Comparison of ENCODE assay signal across 8 mouse cellular contexts in genomic region chr6:31564182-31564531, GRCm38 (mm10). TPM values are rescaled to one million over a fixed set of nuclear protein-coding genes. Genes with fewer than 3 reads are reported as not detected.
A peak's percentile ranks its signal among the peaks of the same experiment; 100 is the strongest.
DNase-seq lines count a peak whose midpoint lies in the region; ATAC-seq lines count a peak whose summit lies in the region.

No protein-coding gene starts in this region.

- peak overlapping the region; percentile 67 for H3K4me3 ChIP-seq in kidney, embryonic 15.5 days (replicated peaks)
- H3K4me3 ChIP-seq in embryonic facial prominence, embryonic 10.5 days, result peak overlapping the region; percentile 63
- peak overlapping the region; percentile 80 for H3K4me3 ChIP-seq in hindbrain, embryonic 13.5 days
- H3K4me3 ChIP-seq in midbrain, embryonic 14.5 days (replicated peaks; ENCODE audit: low read depth, low read length), result peak overlapping the region; percentile 77

- H3K9ac ChIP-seq in kidney, embryonic 15.5 days, result peak overlapping the region; percentile 45
- peak overlapping the region; percentile 91 for H3K9ac ChIP-seq in hindbrain, embryonic 13.5 days
- peak overlapping the region; percentile 87 for H3K9ac ChIP-seq in midbrain, embryonic 14.5 days (replicated peaks; ENCODE audit: low read length)

- peaks cover 28% of the 10 kb centered on the region for H3K4me1 ChIP-seq in kidney, embryonic 15.5 days
- peaks cover 69% of the 10 kb centered on the region for H3K4me1 ChIP-seq in embryonic facial prominence, embryonic 10.5 days
- peaks cover 57% of the 10 kb centered on the region for H3K4me1 ChIP-seq in hindbrain, embryonic 13.5 days (replicated peaks)
- peaks cover 35% of the 10 kb centered on the region for H3K4me1 ChIP-seq in midbrain, embryonic 14.5 days (ENCODE audit: control insufficient read depth, insufficient read depth, low read length)

- no peaks in the 10 kb centered on the region for H3K9me3 ChIP-seq in kidney, embryonic 15.5 days (replicated peaks)
- H3K9me3 ChIP-seq in embryonic facial prominence, embryonic 10.5 days, result no peaks in the 10 kb centered on the region
- no peaks in the 10 kb centered on the region for H3K9me3 ChIP-seq in hindbrain, embryonic 13.5 days
- H3K9me3 ChIP-seq in midbrain, embryonic 14.5 days (ENCODE audit: control insufficient read depth, low read length), result no peaks in the 10 kb centered on the region

- no peak for DNase-seq in kidney, postnatal 4 days
- DNase-seq in embryonic facial prominence, embryonic 10.5 days (ENCODE audit: low spot score), result no peak
- DNase-seq in midbrain, embryonic 14.5 days, result no peak
- no peak for DNase-seq in cerebellum, adult 18-20 months
- DNase-seq in layer of hippocampus, postnatal 36 days, result no peak
- DNase-seq in adipocyte (ENCODE audit: low spot score), result no peak

- H3K36me3 ChIP-seq in kidney, embryonic 15.5 days, result no peaks in the 10 kb centered on the region
- H3K36me3 ChIP-seq in embryonic facial prominence, embryonic 10.5 days (replicated peaks), result no peaks in the 10 kb centered on the region
- no peaks in the 10 kb centered on the region for H3K36me3 ChIP-seq in hindbrain, embryonic 13.5 days
- H3K36me3 ChIP-seq in midbrain, embryonic 14.5 days (ENCODE audit: control insufficient read depth, insufficient read depth, low read length), result no peaks in the 10 kb centered on the region

- H3K4me2 ChIP-seq in kidney, embryonic 15.5 days, result peak overlapping the region; percentile 96
- peak overlapping the region; percentile 88 for H3K4me2 ChIP-seq in hindbrain, embryonic 13.5 days
- H3K4me2 ChIP-seq in midbrain, embryonic 14.5 days (ENCODE audit: low read length), result peak overlapping the region; percentile 91

- under 1% methylated on average over 18 of the region's 18 CpGs for WGBS in kidney, embryonic 15.5 days
- under 1% methylated on average over 18 of the region's 18 CpGs for WGBS in embryonic facial prominence, embryonic 10.5 days
- under 1% methylated on average over 18 of the region's 18 CpGs for WGBS in hindbrain, embryonic 13.5 days
- under 1% methylated on average over 18 of the region's 18 CpGs for WGBS in midbrain, embryonic 14.5 days

- ATAC-seq in kidney, embryonic 15.5 days (replicated peaks; ENCODE audit: low FRiP score), result no peak; the same call in 1 of the 2 replicates
- no peak for ATAC-seq in hindbrain, embryonic 13.5 days (ENCODE audit: low FRiP score)
- peak; percentile 49 for ATAC-seq in midbrain, embryonic 14.5 days (ENCODE audit: low FRiP score, low TSS enrichment)

- H3K27me3 ChIP-seq in kidney, embryonic 15.5 days, result peaks cover 91% of the 10 kb centered on the region
- peaks cover 97% of the 10 kb centered on the region for H3K27me3 ChIP-seq in embryonic facial prominence, embryonic 10.5 days (replicated peaks; ENCODE audit: low read depth, poor library complexity, severe bottlenecking)
- H3K27me3 ChIP-seq in hindbrain, embryonic 13.5 days, result 0 out of 2 replicates have a peak, but pooled peaks cover 7% of the 10 kb centered on the region
- H3K27me3 ChIP-seq in midbrain, embryonic 14.5 days (ENCODE audit: control insufficient read depth, insufficient read depth, low read length), result no peaks in the 10 kb centered on the region

- H3K27ac ChIP-seq in kidney, embryonic 15.5 days, result 0 out of 2 replicates have a peak overlapping the region, but pooled peaks have one; percentile 20
- peak overlapping the region; percentile 84 for H3K27ac ChIP-seq in embryonic facial prominence, embryonic 10.5 days (replicated peaks)
- peak overlapping the region; percentile 75 for H3K27ac ChIP-seq in hindbrain, embryonic 13.5 days
- peak overlapping the region; percentile 66; the same call in 1 of the 2 replicates for H3K27ac ChIP-seq in midbrain, embryonic 14.5 days (replicated peaks; ENCODE audit: low read depth, low read length)

RNA-seq across cellular contexts. Expression of gene Podxl, which starts 0.4 kb away (rescaled TPM):
- 62.1 and 65.3 TPM in 2 replicates for polyA plus RNA-seq in kidney, embryonic 15.5 days (2015; fragmentation: Nextera tagmentation; extraction: Ambion mirVana)
- 16.6 and 18.0 TPM in 2 replicates for polyA plus RNA-seq in embryonic facial prominence, embryonic 10.5 days (2016; fragmentation: Nextera tagmentation; extraction: Ambion mirVana)
- polyA plus RNA-seq in hindbrain, embryonic 13.5 days (2015; fragmentation: Nextera tagmentation; extraction: Ambion mirVana), result 13.4 and 14.1 TPM in 2 replicates
- polyA plus RNA-seq in midbrain, embryonic 14.5 days (2014; fragmentation: Nextera tagmentation; extraction: Ambion mirVana), result 6.7 and 10.3 TPM in 2 replicates
- total RNA-seq in layer of hippocampus, postnatal 36 days (2021), result 10 to 100 TPM; 13.2 to 14.7 TPM

Comparison
In these comparisons a context has a peak if more than half of its experiments do, and no peak if none do; other contexts are left out.
1. H3K27ac ChIP-seq: peak in every context shown above with its lines; median percentile 84 in embryonic facial prominence, embryonic 10.5 days; 75 in hindbrain, embryonic 13.5 days; 66 in midbrain, embryonic 14.5 days; 20 in kidney, embryonic 15.5 days.